Mouse (Mus musculus) E14TG2a.4 (cell line): ENCODE data around the gene Josd1.

Experiments
- CTCF ChIP-seq: conservative IDR thresholded peaks from 2 replicates; pipeline ENCODE4 v1.5.1; 2014; ENCODE audit warnings: low read length
- NANOG ChIP-seq: IDR thresholded peaks from 2 replicates; pipeline ENCODE4 v1.6.1; 2014; ENCODE audit warnings: borderline replicate concordance, low read length, mixed read lengths

GRCm38 (mm10) chr15:79648130-79648529, 39.6 kb downstream of the Josd1 start:
- TF ChIP-seq CTCF: no peak
- no peak for TF ChIP-seq NANOG
